Mouse (Mus musculus) liver, postnatal 0 days (tissue): ENCODE measurements around the gene Hist1h2bq. TPM values are rescaled to one million over a fixed set of nuclear protein-coding genes. Genes with fewer than 3 reads are reported as not detected.
A peak's percentile ranks its signal among the peaks of the same experiment; 100 is the strongest.
"Not testable (repeated sequence)": the region's sequence is repeated elsewhere in the genome, so short reads cannot be mapped to it uniquely, and the experiment has no call there.

Experiments
- ATAC-seq: fragments of 200-750 bp; cut with Nextera tagmentation; 2 replicates; pipeline ENCODE4 v1.8.0; 2017; ENCODE audit warnings: mild to moderate bottlenecking, moderate library complexity
- DNase-seq: peaks from one replicate; pipeline ENCODE4 v3.0.0-alpha.2; 2016
- H3K27ac ChIP-seq: fragments of 300-500 bp; sonication (generic); 2 replicates; pipeline ENCODE4 v1.5.1; 2014; ENCODE audit warnings: antibody characterized with exemption, moderate library complexity, mild to moderate bottlenecking, low read depth
- H3K27me3 ChIP-seq: fragments of 300-500 bp; sonication (generic); 2 replicates; pipeline ENCODE4 v1.6.1; 2014; ENCODE audit warnings: low read length, control low read depth, mixed read lengths; ENCODE audit not compliant: insufficient read depth
- H3K36me3 ChIP-seq: fragments of 300-500 bp; sonication (generic); replicated peaks from 2 replicates; pipeline ENCODE4 v1.6.1; 2014; ENCODE audit warnings: mild to moderate bottlenecking, control low read depth, low read length, moderate library complexity, mixed read lengths; ENCODE audit not compliant: insufficient read depth
- H3K4me1 ChIP-seq: fragments of 300-500 bp; sonication (generic); 2 replicates; pipeline ENCODE4 v1.6.1; 2014; ENCODE audit warnings: antibody characterized with exemption, mild to moderate bottlenecking, control low read depth; ENCODE audit not compliant: insufficient read depth
- H3K4me2 ChIP-seq: fragments of 300-500 bp; sonication (generic); 2 replicates; pipeline ENCODE4 v1.6.1; 2014; ENCODE audit warnings: low read depth, mild to moderate bottlenecking, low read length, moderate library complexity, mixed read lengths
- H3K4me3 ChIP-seq: fragments of 300-500 bp; sonication (generic); 2 replicates; pipeline ENCODE4 v1.5.1; 2014; ENCODE audit warnings: low read depth, low read length
- H3K9ac ChIP-seq: fragments of 300-500 bp; sonication (generic); replicated peaks from 2 replicates; pipeline ENCODE4 v1.6.1; 2014; ENCODE audit warnings: mild to moderate bottlenecking, moderate library complexity
- H3K9me3 ChIP-seq: fragments of 300-500 bp; sonication (generic); 2 replicates; pipeline ENCODE4 v1.6.1; 2016; ENCODE audit warnings: mild to moderate bottlenecking, control low read depth, low read length, mixed read lengths
- CTCF ChIP-seq: sonication (generic); IDR thresholded peaks from 2 replicates; pipeline ENCODE4 v1.5.1; 2016; ENCODE audit warnings: antibody characterized with exemption, low read depth
- EP300 ChIP-seq: IDR thresholded peaks from 2 replicates; pipeline ENCODE4 v1.6.1; 2016; ENCODE audit warnings: antibody characterized with exemption, low read depth, mild to moderate bottlenecking
- WGBS: fragments of 180-500 bp; shearing (Covaris S2); extraction: QIAGEN DNeasy Blood & Tissue Kit; methylation state at CpG from one replicate; pipeline ENCODE4 v1.1.7; 2014; ENCODE audit not compliant: insufficient replicate concordance; 5-methylcytosine and 5-hydroxymethylcytosine counted together
- polyA plus RNA-seq: library from polyadenylated mRNA; unstranded; fragments of >200 nt; fragmentation: Nextera tagmentation; extraction: Ambion mirVana; gene quantifications from 2 replicates; pipeline ENCODE4 v1.2.1, GENCODE M21; 2015

Gene Hist1h2bq
- polyA plus RNA-seq, 1 experiment from 2014 or later: 15.4 TPM

DNA sequence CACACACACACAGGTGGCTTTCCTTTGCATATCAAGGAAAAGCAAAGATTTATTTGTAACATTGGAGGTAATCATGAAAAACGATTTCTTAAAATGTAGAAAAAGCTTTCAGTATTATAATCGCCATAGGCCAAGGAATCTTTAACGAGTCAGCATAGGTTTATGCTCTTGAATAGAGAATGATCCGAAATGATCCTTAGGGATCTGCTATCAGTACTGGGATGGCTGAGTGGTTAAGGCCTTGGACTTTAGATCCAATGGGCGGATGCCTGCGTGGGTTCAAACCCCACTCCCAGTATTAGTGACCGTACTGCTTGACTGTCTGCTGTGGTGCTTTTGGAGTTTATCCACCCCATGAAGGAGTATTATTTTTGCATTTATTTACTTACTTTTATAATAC lies 14.4 kb downstream of the Hist1h2bq start:
- TF ChIP-seq CTCF (no peak), EP300 (no peak)
- no peak for ATAC-seq
- no peak overlapping the region for H3K27ac ChIP-seq
- DNase-seq: no peak
- H3K36me3 ChIP-seq: no peaks in the 10 kb centered on the region
- no peak overlapping the region for H3K9ac ChIP-seq
- WGBS: 87% methylated on average over 7 of the region's 7 CpGs
- no peak overlapping the region for H3K4me2 ChIP-seq
- H3K4me1 ChIP-seq: peaks cover 5% of the 10 kb centered on the region
- no peaks in the 10 kb centered on the region for H3K27me3 ChIP-seq
- H3K9me3 ChIP-seq: no peaks in the 10 kb centered on the region
- no peak overlapping the region for H3K4me3 ChIP-seq

DNA sequence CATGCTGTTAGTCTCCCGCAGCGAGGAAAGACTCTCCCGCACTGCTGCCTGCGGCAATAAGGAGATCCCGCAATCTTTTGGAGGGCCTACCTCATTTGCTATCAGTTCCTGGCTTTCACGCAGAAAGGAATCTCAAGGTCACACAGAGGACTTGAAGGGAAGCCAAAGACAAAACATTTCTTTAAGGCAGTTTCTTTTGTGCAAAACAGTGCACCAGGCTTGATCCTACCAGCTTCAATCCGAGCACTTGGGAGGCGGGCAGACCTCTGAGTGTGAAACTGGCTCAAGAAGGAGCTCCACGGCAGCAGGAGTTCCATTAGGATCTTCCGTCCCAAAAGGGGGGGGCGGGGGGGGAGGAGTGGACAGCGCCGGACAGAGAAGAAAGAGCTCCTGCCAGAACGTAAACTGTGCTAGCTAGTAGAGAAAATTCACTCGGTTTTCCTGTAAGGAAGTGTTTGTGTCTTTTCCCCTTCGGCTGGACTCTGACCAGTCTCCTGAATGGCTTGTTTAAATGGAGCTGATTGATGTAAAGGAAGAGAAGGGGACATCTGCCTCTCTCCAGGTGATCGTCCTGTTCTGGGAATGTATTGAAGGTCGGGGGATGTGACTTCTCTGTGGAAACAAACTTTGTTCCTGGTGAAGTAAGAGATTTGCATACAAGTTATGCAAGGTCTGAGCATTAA lies 19.3 kb downstream of the Hist1h2bq start:
- Histone ChIP-seq H3K4me2 (peak overlapping the region; percentile 54), H3K4me1 (peaks cover 14% of the 10 kb centered on the region), H3K9me3 (no peaks in the 10 kb centered on the region), H3K4me3 (no peak overlapping the region), H3K9ac (peak overlapping the region; percentile 44; the same call in 1 of the 2 replicates), H3K36me3 (no peaks in the 10 kb centered on the region), H3K27ac (no peak overlapping the region), H3K27me3 (no peaks in the 10 kb centered on the region)
- TF ChIP-seq EP300 (no peak), CTCF (no peak)
- ATAC-seq (no peak), DNase-seq (no peak)
- 32% methylated on average over 17 of the region's 18 CpGs for WGBS

DNA sequence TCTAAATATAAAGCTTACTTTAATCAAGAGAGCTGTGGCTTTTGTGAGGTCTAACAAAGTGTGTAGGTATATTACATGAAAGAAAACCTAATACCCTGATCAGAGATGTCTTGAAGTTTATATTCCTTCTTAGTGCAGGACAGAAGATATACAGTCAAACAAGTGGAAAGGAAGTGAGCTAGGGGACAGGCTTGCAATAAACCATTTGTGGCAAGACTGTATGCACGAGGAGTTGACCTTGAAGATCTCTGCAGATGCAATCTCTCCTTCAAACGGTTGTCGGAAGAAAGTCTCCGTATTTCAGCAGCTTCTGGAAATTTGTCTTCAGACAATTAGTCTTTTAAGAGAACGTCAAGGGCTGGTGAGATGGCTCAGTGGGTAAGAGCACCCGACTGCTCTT lies 20.1 kb downstream of the Hist1h2bq start:
- peaks cover 15% of the 10 kb centered on the region for H3K4me1 ChIP-seq
- DNase-seq (no peak), ATAC-seq (no peak)
- TF ChIP-seq EP300: no peak
- TF ChIP-seq CTCF: no peak
- H3K4me2 ChIP-seq: no peak overlapping the region
- no peak overlapping the region for H3K9ac ChIP-seq
- 54% methylated on average over 6 of the region's 6 CpGs for WGBS
- H3K27me3 ChIP-seq: no peaks in the 10 kb centered on the region
- no peaks in the 10 kb centered on the region for H3K36me3 ChIP-seq
- no peaks in the 10 kb centered on the region for H3K9me3 ChIP-seq
- no peak overlapping the region for H3K4me3 ChIP-seq
- no peak overlapping the region for H3K27ac ChIP-seq

DNA sequence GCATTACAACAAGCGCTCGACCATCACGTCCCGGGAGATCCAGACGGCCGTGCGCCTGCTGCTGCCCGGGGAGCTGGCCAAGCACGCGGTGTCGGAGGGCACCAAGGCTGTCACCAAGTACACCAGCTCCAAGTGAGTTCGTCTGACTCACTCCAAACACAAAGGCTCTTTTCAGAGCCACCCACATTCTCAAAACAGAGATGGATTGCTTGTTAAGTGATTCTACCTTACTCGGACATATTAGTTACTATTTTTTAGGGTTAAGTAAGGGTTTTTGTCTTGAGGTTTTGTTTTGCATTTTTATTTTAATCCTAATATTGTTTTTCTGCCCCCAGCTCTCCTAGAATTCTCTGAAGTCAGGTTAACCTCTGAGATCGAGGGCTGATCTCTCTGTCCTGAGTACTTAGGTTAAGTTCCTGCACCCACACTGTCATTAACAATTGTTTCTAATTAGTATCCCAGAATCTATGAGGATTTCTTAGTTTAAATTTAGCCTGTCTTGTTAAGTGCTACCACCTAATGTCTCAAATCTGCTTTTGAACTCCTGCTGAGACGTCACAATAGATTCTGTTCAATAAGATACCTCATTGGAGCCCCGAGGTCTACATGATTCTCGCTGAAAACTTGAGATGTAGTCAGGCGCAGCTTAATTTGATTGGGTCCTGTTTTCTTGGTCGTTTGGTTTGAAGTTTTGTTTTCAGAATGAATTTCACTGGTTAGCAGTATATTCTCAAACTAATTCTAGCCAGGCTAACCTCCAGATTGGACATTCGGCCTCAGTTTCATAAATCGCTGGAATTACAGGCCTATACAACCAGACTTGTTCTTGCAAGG lies 22.0 kb downstream of the Hist1h2bq start:
- Histone ChIP-seq H3K4me3 (peak overlapping the region; percentile 45), H3K9me3 (no peaks in the 10 kb centered on the region), H3K27me3 (no peaks in the 10 kb centered on the region), H3K4me1 (peaks cover 23% of the 10 kb centered on the region), H3K4me2 (peak overlapping the region; percentile 68), H3K9ac (peak overlapping the region; percentile 69), H3K36me3 (no peaks in the 10 kb centered on the region), H3K27ac (peak overlapping the region; percentile 91)
- DNase-seq: no peak
- no peak for TF ChIP-seq CTCF
- TF ChIP-seq EP300: no peak
- 30% methylated on average over 13 of the region's 21 CpGs for WGBS
- peak; percentile 22 for ATAC-seq

DNA sequence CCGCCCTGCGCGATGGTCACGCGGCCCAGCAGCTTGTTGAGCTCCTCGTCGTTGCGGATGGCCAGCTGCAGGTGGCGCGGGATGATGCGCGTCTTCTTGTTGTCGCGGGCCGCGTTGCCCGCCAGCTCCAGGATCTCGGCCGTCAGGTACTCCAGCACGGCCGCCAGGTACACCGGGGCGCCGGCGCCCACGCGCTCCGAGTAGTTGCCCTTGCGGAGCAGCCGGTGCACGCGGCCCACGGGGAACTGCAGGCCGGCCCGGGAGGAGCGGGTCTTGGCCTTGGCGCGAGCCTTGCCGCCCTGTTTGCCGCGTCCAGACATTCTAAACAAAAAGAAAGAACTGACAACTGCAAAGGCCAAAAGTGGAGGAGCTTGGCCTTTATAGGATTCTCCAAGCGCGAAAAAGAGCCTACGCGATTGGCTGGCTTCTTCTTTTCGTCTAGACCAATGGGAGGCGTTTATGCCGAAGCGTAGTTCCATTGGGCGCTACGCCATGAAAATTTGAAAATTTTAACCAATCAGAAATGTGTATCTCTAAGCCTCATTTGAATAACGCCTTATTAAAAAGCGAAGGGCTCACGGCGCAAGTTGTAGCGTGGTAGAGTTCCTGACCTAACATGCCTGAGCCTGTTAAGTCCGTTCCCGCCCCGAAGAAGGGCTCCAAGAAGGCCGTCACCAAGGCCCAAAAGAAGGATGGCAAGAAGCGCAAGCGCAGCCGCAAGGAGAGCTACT lies 22.9 kb downstream of the Hist1h2bq start, which contains the start of the genes Hist1h2an and Hist1h2bp:
Gene Hist1h2an, minus strand, starts transcription at position 320 of the 731 bp plus-strand sequence.
Gene Hist1h2bp, plus strand, starts transcription at position 563 of the 731 bp plus-strand sequence.
- DNase-seq (peak; percentile 89), ATAC-seq (peak; percentile 90)
- peak within 1 kb of the TSS; percentile 91 for H3K27ac ChIP-seq
- peak within 1 kb of the TSS; percentile 68 for H3K4me2 ChIP-seq
- H3K4me3 ChIP-seq: peak within 1 kb of the TSS; percentile 45
- H3K27me3 ChIP-seq, H3K36me3 ChIP-seq, H3K9me3 ChIP-seq: not testable (repeated sequence)
- under 1% methylated on average over 35 of the region's 63 CpGs for WGBS
- peaks cover 23% of the 10 kb centered on the region for H3K4me1 ChIP-seq
- peak; percentile 67; the same call in 1 of the 2 replicates for TF ChIP-seq EP300
- peak; percentile 12; the same call in 1 of the 2 replicates for TF ChIP-seq CTCF
- peak within 1 kb of the TSS; percentile 70 for H3K9ac ChIP-seq
